In genomic region chr3:34640276-34640675, GRCm38 (mm10) we compare ENCODE assay signal across 18 mouse cellular contexts. TPM values are rescaled to one million over a fixed set of nuclear protein-coding genes. Genes with fewer than 3 reads are reported as not detected.
DNase-seq lines count a peak whose midpoint lies in the region; ATAC-seq lines count a peak whose summit lies in the region.
"Had no signal": no experiment of that assay in that cellular context is flagged by ENCODE, and none has a peak within 500 bp of the region (broad histone marks: within the 10 kb centered on the region; RNA-seq: fewer than 3 reads in every experiment).

No protein-coding gene starts in this region.

- DNase-seq in hindbrain, embryonic 11.5 days (ENCODE audit: low spot score) = no peak
- no peak for DNase-seq in midbrain, embryonic 10.5 days (ENCODE audit: low spot score)
- no peak for DNase-seq in gastrocnemius, postnatal 10 days
- no peak for DNase-seq in lung, adult 18-20 months
- DNase-seq in natural killer cell, adult 2 months (ENCODE audit: low spot score in 2 of 2) = no peak
- DNase-seq: cerebellum, adult 11 months; heart, adult 2 months; kidney, adult 9 months; right cerebral cortex, postnatal 25 days had no signal

- H3K4me2 ChIP-seq in hindbrain, embryonic 12.5 days (replicated peaks) = peak overlapping the region; percentile 58
- H3K4me2 ChIP-seq in hindbrain, embryonic 11.5 days (replicated peaks; ENCODE audit: low read depth, low read length) = no peak overlapping the region
- peak overlapping the region; percentile 89 for H3K4me2 ChIP-seq in forebrain, embryonic 12.5 days
- H3K4me2 ChIP-seq in neural tube, embryonic 14.5 days (ENCODE audit: low read depth, low read length) = peak overlapping the region; percentile 52
- H3K4me2 ChIP-seq: lung, embryonic 15.5 days had no signal

- H3K9ac ChIP-seq in hindbrain, embryonic 12.5 days = no peak overlapping the region
- no peak overlapping the region for H3K9ac ChIP-seq in hindbrain, embryonic 11.5 days (ENCODE audit: low read depth, low read length)
- peak overlapping the region; percentile 78 for H3K9ac ChIP-seq in forebrain, embryonic 12.5 days
- no peak overlapping the region for H3K9ac ChIP-seq in neural tube, embryonic 14.5 days (replicated peaks; ENCODE audit: low read depth, low read length)
- H3K9ac ChIP-seq: lung, embryonic 15.5 days had no signal

- H3K36me3 ChIP-seq in hindbrain, embryonic 12.5 days = no peaks in the 10 kb centered on the region
- H3K36me3 ChIP-seq in hindbrain, embryonic 11.5 days (ENCODE audit: control insufficient read depth, insufficient read depth, low read length) = no peaks in the 10 kb centered on the region
- no peaks in the 10 kb centered on the region for H3K36me3 ChIP-seq in forebrain, embryonic 12.5 days (replicated peaks)
- H3K36me3 ChIP-seq in midbrain, embryonic 10.5 days = no peaks in the 10 kb centered on the region
- H3K36me3 ChIP-seq in neural tube, embryonic 14.5 days (ENCODE audit: control insufficient read depth, insufficient read depth, low read length) = no peaks in the 10 kb centered on the region
- H3K36me3 ChIP-seq: G1E; lung, embryonic 15.5 days had no signal

- H3K4me3 ChIP-seq in hindbrain, embryonic 12.5 days = peak overlapping the region; percentile 26; the same call in 1 of the 2 replicates
- no peak overlapping the region for H3K4me3 ChIP-seq in hindbrain, embryonic 11.5 days (ENCODE audit: low read depth, low read length)
- peak overlapping the region; percentile 46 for H3K4me3 ChIP-seq in forebrain, embryonic 12.5 days (replicated peaks)
- H3K4me3 ChIP-seq in midbrain, embryonic 10.5 days = peak overlapping the region; percentile 61
- no peak overlapping the region; the same call in 1 of the 2 replicates for H3K4me3 ChIP-seq in neural tube, embryonic 14.5 days (ENCODE audit: low read depth, low read length)
- H3K4me3 ChIP-seq: erythroblast, embryonic 14.5 days; heart, adult 2 months; lung, embryonic 15.5 days had no signal

- peaks cover 48% of the 10 kb centered on the region for H3K27me3 ChIP-seq in hindbrain, embryonic 12.5 days
- peaks cover 13% of the 10 kb centered on the region; the same call in 1 of the 2 replicates for H3K27me3 ChIP-seq in hindbrain, embryonic 11.5 days (ENCODE audit: control insufficient read depth, insufficient read depth, low read length)
- peaks cover 10% of the 10 kb centered on the region; the same call in 1 of the 2 replicates for H3K27me3 ChIP-seq in forebrain, embryonic 12.5 days
- peaks cover 78% of the 10 kb centered on the region for H3K27me3 ChIP-seq in midbrain, embryonic 10.5 days (ENCODE audit: low read depth, poor library complexity, severe bottlenecking)
- peaks cover 5% of the 10 kb centered on the region for H3K27me3 ChIP-seq in neural tube, embryonic 14.5 days (ENCODE audit: control insufficient read depth, insufficient read depth, low read length)

- WGBS in hindbrain, embryonic 12.5 days = 12% methylated on average over 8 of the region's 8 CpGs
- WGBS in hindbrain, embryonic 11.5 days = 11% methylated on average over 8 of the region's 8 CpGs
- WGBS in forebrain, embryonic 12.5 days = 3% methylated on average over 8 of the region's 8 CpGs
- whole genome bisulfite sequencing in midbrain, embryonic 10.5 days = 8% methylated on average over 8 of the region's 8 CpGs
- 8% methylated on average over 8 of the region's 8 CpGs for WGBS in neural tube, embryonic 14.5 days

- H3K9me3 ChIP-seq in hindbrain, embryonic 12.5 days (replicated peaks) = no peaks in the 10 kb centered on the region
- H3K9me3 ChIP-seq in hindbrain, embryonic 11.5 days (ENCODE audit: control insufficient read depth, low read length) = no peaks in the 10 kb centered on the region
- no peaks in the 10 kb centered on the region; the same call in 1 of the 2 replicates for H3K9me3 ChIP-seq in forebrain, embryonic 12.5 days
- no peaks in the 10 kb centered on the region for H3K9me3 ChIP-seq in midbrain, embryonic 10.5 days (replicated peaks)
- no peaks in the 10 kb centered on the region for H3K9me3 ChIP-seq in neural tube, embryonic 14.5 days (ENCODE audit: control insufficient read depth, low read length)
- H3K9me3 ChIP-seq: lung, embryonic 15.5 days had no signal

- peaks cover 29% of the 10 kb centered on the region for H3K4me1 ChIP-seq in hindbrain, embryonic 12.5 days
- H3K4me1 ChIP-seq in hindbrain, embryonic 11.5 days (replicated peaks; ENCODE audit: control insufficient read depth, insufficient read depth, low read length) = peaks cover 8% of the 10 kb centered on the region; the same call in 1 of the 2 replicates
- H3K4me1 ChIP-seq in forebrain, embryonic 12.5 days = peaks cover 78% of the 10 kb centered on the region
- peaks cover 87% of the 10 kb centered on the region for H3K4me1 ChIP-seq in midbrain, embryonic 10.5 days
- peaks cover 16% of the 10 kb centered on the region; the same call in 1 of the 2 replicates for H3K4me1 ChIP-seq in neural tube, embryonic 14.5 days (ENCODE audit: control insufficient read depth, insufficient read depth, low read length)

- no peak overlapping the region for H3K27ac ChIP-seq in hindbrain, embryonic 12.5 days
- no peak overlapping the region for H3K27ac ChIP-seq in hindbrain, embryonic 11.5 days (ENCODE audit: low read depth, low read length)
- peak overlapping the region; percentile 94 for H3K27ac ChIP-seq in forebrain, embryonic 12.5 days
- H3K27ac ChIP-seq in midbrain, embryonic 10.5 days (replicated peaks) = peak overlapping the region; percentile 93
- no peak overlapping the region for H3K27ac ChIP-seq in neural tube, embryonic 14.5 days (ENCODE audit: low read depth, low read length)
- H3K27ac ChIP-seq: heart, adult 2 months; lung, embryonic 15.5 days had no signal

- no peak for ATAC-seq in hindbrain, embryonic 12.5 days (ENCODE audit: low FRiP score)
- ATAC-seq in hindbrain, embryonic 11.5 days (ENCODE audit: low FRiP score) = no peak
- ATAC-seq in forebrain, embryonic 12.5 days (ENCODE audit: low FRiP score) = no peak
- no peak for ATAC-seq in neural tube, embryonic 14.5 days (ENCODE audit: low read depth)

RNA-seq across cellular contexts. Expression of gene Sox2, which starts 9.9 kb away (rescaled TPM):
- 37.3 and 39.5 TPM in 2 replicates for polyA plus RNA-seq in hindbrain, embryonic 12.5 days (2016; fragmentation: Nextera tagmentation; extraction: Ambion mirVana)
- 25.1 and 36.7 TPM in 2 replicates for polyA plus RNA-seq in hindbrain, embryonic 11.5 days (2014; fragmentation: Nextera tagmentation; extraction: Ambion mirVana)
- polyA plus RNA-seq in forebrain, embryonic 12.5 days (2016; fragmentation: Nextera tagmentation; extraction: Ambion mirVana) = 75.5 and 77.0 TPM in 2 replicates
- polyA plus RNA-seq in midbrain, embryonic 10.5 days (2016; fragmentation: Nextera tagmentation; extraction: Ambion mirVana) = 28.8 and 31.9 TPM in 2 replicates
- polyA plus RNA-seq in neural tube, embryonic 14.5 days (2014; fragmentation: Nextera tagmentation; extraction: Ambion mirVana) = 12.2 and 18.2 TPM in 2 replicates
- under 1 TPM; 0.38 to 0.77 TPM for total RNA-seq in gastrocnemius, postnatal 10 days (2021)
- total RNA-seq: common myeloid progenitor, adult 5-6 weeks; gastrocnemius, adult 18-20 months; heart, adult 2 months; hematopoietic stem cell, adult 5-6 weeks had no signal
- polyA plus RNA-seq: erythroblast, embryonic 14.5 days; G1E had no signal

Comparison
In these comparisons a context has a peak if more than half of its experiments do, and no peak if none do; other contexts are left out.
1. H3K4me3 ChIP-seq: peak in hindbrain, embryonic 12.5 days (single experiment), forebrain, embryonic 12.5 days (single experiment) and midbrain, embryonic 10.5 days (single experiment); none in hindbrain, embryonic 11.5 days (single experiment) and neural tube, embryonic 14.5 days (single experiment).
2. H3K27ac ChIP-seq: peak in forebrain, embryonic 12.5 days (single experiment) and midbrain, embryonic 10.5 days (single experiment); none in hindbrain, embryonic 12.5 days (single experiment), hindbrain, embryonic 11.5 days (single experiment) and neural tube, embryonic 14.5 days (single experiment).